Mouse (Mus musculus): ENCODE results near the gene Zdhhc7. TPM values are rescaled to one million over a fixed set of nuclear protein-coding genes. Genes with fewer than 3 reads are reported as not detected.

The Zdhhc7 gene
- total and polyA plus RNA-seq, 3 experiments, result 18.3 to 26.3 (median 23.7) TPM

GRCm38 (mm10) chr8:120072259-120072658, 29.0 kb downstream of the Zdhhc7 start:
- Histone ChIP-seq H3K27me3 (replicated peaks) (peaks cover 79% of the 10 kb centered on the region), H3K36me3 (replicated peaks in 1 of 2; ENCODE audit: control insufficient read depth in 1 of 2, insufficient read depth in 1 of 2, low read length in 1 of 2) (no peaks in the 10 kb centered on the region), H3K4me2 (ENCODE audit: insufficient read depth, low read depth, poor library complexity, severe bottlenecking) (no peak overlapping the region), H3K9me3 (replicated peaks; ENCODE audit: low read length) (no peaks in the 10 kb centered on the region), H3K27ac (ENCODE audit: insufficient read depth, low read depth) (no peak overlapping the region), H3K9ac (ENCODE audit: insufficient read depth, low read depth) (no peak overlapping the region), H3K79me2 (replicated peaks; ENCODE audit: control insufficient read depth, extremely low read depth, insufficient read depth, poor library complexity, severe bottlenecking) (no peaks in the 10 kb centered on the region), H3K4me3 (replicated peaks in 1 of 3; ENCODE audit: low read depth in 2 of 3, low read length in 2 of 3, poor library complexity in 1 of 3) (no peak overlapping the region), H3K4me1 (ENCODE audit: control insufficient read depth in 1 of 2, insufficient read depth in 2 of 2) (peaks cover 0 to 14% of the 10 kb centered on the region in 2 experiments; a peak in 2 of 4 replicates)
- DNase-seq (ENCODE audit: extremely low read depth), result no peak
- TF ChIP-seq POLR2A (IDR thresholded peaks at IDR 0.05; ENCODE audit: low read depth, low read length) (no peak), MAZ (IDR thresholded peaks at IDR 0.05; ENCODE audit: low read depth, low read length) (no peak), UBTF (IDR thresholded peaks at IDR 0.05; ENCODE audit: low read depth, low read length) (no peak), NELFE (IDR thresholded peaks at IDR 0.05; ENCODE audit: low read depth, low read length) (no peak), CTCF (conservative IDR thresholded peaks at IDR 0.05 in 1 of 2, IDR thresholded peaks at IDR 0.05 in 1 of 2; ENCODE audit: low read depth in 2 of 2, low read length in 2 of 2) (no peak), HCFC1 (IDR thresholded peaks at IDR 0.05; ENCODE audit: low read depth, low read length) (no peak), USF1 (IDR thresholded peaks at IDR 0.05; ENCODE audit: low read depth, low read length) (no peak), KAT2A (IDR thresholded peaks at IDR 0.05; ENCODE audit: insufficient replicate concordance, low read length) (no peak), ZC3H11A (IDR thresholded peaks at IDR 0.05; ENCODE audit: low read depth, low read length) (no peak), ZMIZ1 (IDR thresholded peaks at IDR 0.05; ENCODE audit: low read depth, low read length) (no peak), MAX (IDR thresholded peaks at IDR 0.05; ENCODE audit: low read length) (no peak), MEF2A (IDR thresholded peaks at IDR 0.05; ENCODE audit: borderline replicate concordance, low read depth, low read length) (no peak), ZNF384 (IDR thresholded peaks at IDR 0.05; ENCODE audit: low read depth, low read length) (no peak), NRF1 (IDR thresholded peaks at IDR 0.05; ENCODE audit: low read depth, low read length) (no peak), TCF12 (IDR thresholded peaks at IDR 0.05; ENCODE audit: low read depth, low read length) (no peak), MYC (IDR thresholded peaks at IDR 0.05; ENCODE audit: low read depth, low read length) (no peak), PAX5 (IDR thresholded peaks at IDR 0.05; ENCODE audit: low read length) (no peak), BHLHE40 (IDR thresholded peaks at IDR 0.05; ENCODE audit: low read depth, low read length) (no peak), USF2 (conservative IDR thresholded peaks at IDR 0.05; ENCODE audit: low read depth, low read length) (no peak)
- in situ Hi-C loops (cut with MboI; ENCODE audit: low pct_ligation_motif_present, low pct_unique_long_range_greater_than_20kb, low sequenced_read_pairs) (no loop called here), dilution Hi-C loops (cut with MboI; ENCODE audit: extremely low pct_ligation_motif_present, extremely low pct_unique_long_range_greater_than_20kb, low sequenced_read_pairs) (no loop called here)

- dilution Hi-C loops (cut with MboI; ENCODE audit: extremely low pct_ligation_motif_present, extremely low pct_unique_long_range_greater_than_20kb, low sequenced_read_pairs) (no loop called here), in situ Hi-C loops (cut with MboI; ENCODE audit: low pct_ligation_motif_present, low pct_unique_long_range_greater_than_20kb, low sequenced_read_pairs) (no loop called here)
- Histone ChIP-seq H3K27ac (ENCODE audit: insufficient read depth, low read depth) (no peak overlapping the region), H3K36me3 (replicated peaks in 1 of 2; ENCODE audit: control insufficient read depth in 1 of 2, insufficient read depth in 1 of 2, low read length in 1 of 2) (no peaks in the 10 kb centered on the region), H3K4me3 (replicated peaks in 1 of 3; ENCODE audit: low read depth in 2 of 3, low read length in 2 of 3, poor library complexity in 1 of 3) (no peak overlapping the region), H3K9me3 (replicated peaks; ENCODE audit: low read length) (no peaks in the 10 kb centered on the region), H3K9ac (ENCODE audit: insufficient read depth, low read depth) (no peak overlapping the region), H3K27me3 (replicated peaks) (peaks cover 79% of the 10 kb centered on the region), H3K4me1 (ENCODE audit: control insufficient read depth in 1 of 2, insufficient read depth in 2 of 2) (peaks cover 0 to 14% of the 10 kb centered on the region in 2 experiments; a peak in 2 of 4 replicates), H3K79me2 (replicated peaks; ENCODE audit: control insufficient read depth, extremely low read depth, insufficient read depth, poor library complexity, severe bottlenecking) (no peaks in the 10 kb centered on the region), H3K4me2 (ENCODE audit: insufficient read depth, low read depth, poor library complexity, severe bottlenecking) (no peak overlapping the region)
- no peak for TF ChIP-seq UBTF (IDR thresholded peaks at IDR 0.05; ENCODE audit: low read depth, low read length)
- TF ChIP-seq RAD21 (IDR thresholded peaks at IDR 0.05; ENCODE audit: low read depth, low read length), result peak; percentile 44
- no peak for TF ChIP-seq MAZ (IDR thresholded peaks at IDR 0.05; ENCODE audit: low read depth, low read length)
- peak; percentile 75 to 96 for TF ChIP-seq CTCF (conservative IDR thresholded peaks at IDR 0.05 in 1 of 2, IDR thresholded peaks at IDR 0.05 in 1 of 2; ENCODE audit: low read depth in 2 of 2, low read length in 2 of 2)
- TF ChIP-seq KAT2A (IDR thresholded peaks at IDR 0.05; ENCODE audit: insufficient replicate concordance, low read length), result no peak
- TF ChIP-seq ZKSCAN1 (IDR thresholded peaks at IDR 0.05; ENCODE audit: borderline replicate concordance, low read depth, low read length), result no peak
- TF ChIP-seq NRF1 (IDR thresholded peaks at IDR 0.05; ENCODE audit: low read depth, low read length), result no peak
- peak; percentile 84 for TF ChIP-seq SMC3 (IDR thresholded peaks at IDR 0.05; ENCODE audit: low read depth, low read length)
- no peak for TF ChIP-seq MEF2A (IDR thresholded peaks at IDR 0.05; ENCODE audit: borderline replicate concordance, low read depth, low read length)
- peak; percentile 55 for DNase-seq (ENCODE audit: extremely low read depth)
Measured at GRCm38 (mm10) chr8:120071684-120072083, 29.6 kb downstream of the Zdhhc7 start.

Measured in CH12.LX (cell line).